Mouse (Mus musculus) limb, embryonic 13.5 days (tissue): Measurements from ENCODE around the gene Dcbld1. TPM values are rescaled to one million over a fixed set of nuclear protein-coding genes. Genes with fewer than 3 reads are reported as not detected.
"Not testable (repeated sequence)": the region's sequence is repeated elsewhere in the genome, so short reads cannot be mapped to it uniquely, and the experiment has no call there.

Experiments
- ATAC-seq: fragments of 200-750 bp; cut with Nextera tagmentation; 2 replicates; pipeline ENCODE4 v1.8.0; 2017; ENCODE audit warnings: low read depth, moderate number of reproducible peaks, moderate TSS enrichment; ENCODE audit not compliant: low FRiP score
- H3K27ac ChIP-seq: fragments of 300-500 bp; sonication (generic); 2 replicates; pipeline ENCODE4 v1.5.1; 2015; ENCODE audit warnings: inconsistent platforms, mild to moderate bottlenecking, moderate library complexity
- H3K27me3 ChIP-seq: fragments of 300-500 bp; sonication (generic); 2 replicates; pipeline ENCODE4 v1.6.1; 2015; ENCODE audit warnings: mild to moderate bottlenecking, inconsistent platforms
- H3K36me3 ChIP-seq: fragments of 300-500 bp; sonication (generic); 2 replicates; pipeline ENCODE4 v1.6.1; 2015; ENCODE audit warnings: inconsistent platforms, mild to moderate bottlenecking, moderate library complexity
- H3K4me1 ChIP-seq: fragments of 300-500 bp; sonication (generic); 2 replicates; pipeline ENCODE4 v1.6.1; 2015; ENCODE audit warnings: inconsistent platforms
- H3K4me2 ChIP-seq: fragments of 300-500 bp; sonication (generic); replicated peaks from 2 replicates; pipeline ENCODE4 v1.6.1; 2015; ENCODE audit warnings: inconsistent platforms, mild to moderate bottlenecking, moderate library complexity
- H3K4me3 ChIP-seq: fragments of 300-500 bp; sonication (generic); 2 replicates; pipeline ENCODE4 v1.5.1; 2015; ENCODE audit warnings: moderate library complexity, mild to moderate bottlenecking, inconsistent platforms
- H3K9ac ChIP-seq: fragments of 300-500 bp; sonication (generic); 2 replicates; pipeline ENCODE4 v1.6.1; 2015; ENCODE audit warnings: mild to moderate bottlenecking, inconsistent platforms
- H3K9me3 ChIP-seq: fragments of 300-500 bp; sonication (generic); 2 replicates; pipeline ENCODE4 v1.6.1; 2016; ENCODE audit warnings: inconsistent platforms
- WGBS: fragments of 180-500 bp; shearing (Covaris S2); methylation state at CpG from one replicate; pipeline ENCODE4 v1.1.7; 2015; 5-methylcytosine and 5-hydroxymethylcytosine counted together
- polyA plus RNA-seq: library from polyadenylated mRNA; unstranded; fragments of >200 nt; fragmentation: Nextera tagmentation; extraction: Ambion mirVana; gene quantifications from 2 replicates; pipeline ENCODE4 v1.2.1, GENCODE M21; 2015

The Dcbld1 gene
- polyA plus RNA-seq, 1 experiment from 2014 or later, result 22.0 TPM

GRCm38 (mm10) chr10:52331007-52331406, 97.6 kb downstream of the Dcbld1 start:
- ATAC-seq, result no peak
- no peak overlapping the region for H3K4me2 ChIP-seq
- no peak overlapping the region for H3K27ac ChIP-seq
- H3K27me3 ChIP-seq, result no peaks in the 10 kb centered on the region
- WGBS, result 4% methylated on average over 1 of the region's 1 CpGs
- H3K36me3 ChIP-seq, result peaks cover 10% of the 10 kb centered on the region
- H3K4me3 ChIP-seq, result no peak overlapping the region
- no peaks in the 10 kb centered on the region for H3K4me1 ChIP-seq
- no peak overlapping the region for H3K9ac ChIP-seq
- no peaks in the 10 kb centered on the region for H3K9me3 ChIP-seq

DNA sequence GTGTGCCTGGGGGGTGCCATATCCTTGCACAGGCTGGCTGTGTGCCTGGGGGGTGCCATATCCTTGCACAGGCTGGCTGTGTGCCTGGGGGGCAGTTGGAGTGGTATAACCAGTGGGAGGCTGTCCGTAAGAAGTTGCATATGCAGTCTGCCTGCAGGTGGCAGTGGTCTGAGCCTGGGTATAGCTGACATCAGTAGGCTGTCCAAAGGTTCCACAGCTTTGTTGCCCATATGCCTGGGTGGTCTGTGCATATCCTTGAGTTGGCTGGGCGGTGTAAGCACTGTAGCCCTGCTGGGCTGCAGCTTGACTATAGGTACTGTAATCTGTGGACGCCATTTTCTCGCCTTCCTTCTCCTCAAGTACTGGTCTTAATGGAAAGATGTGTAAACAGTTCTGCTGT, 109.9 kb downstream of the Dcbld1 start:
- H3K27me3 ChIP-seq, H3K27ac ChIP-seq, H3K9ac ChIP-seq, H3K9me3 ChIP-seq, H3K4me2 ChIP-seq, H3K4me1 ChIP-seq, ATAC-seq, H3K4me3 ChIP-seq: not testable (repeated sequence)
- 96% methylated on average over 4 of the region's 4 CpGs for WGBS
- peaks cover 72% of the 10 kb centered on the region for H3K36me3 ChIP-seq

DNA sequence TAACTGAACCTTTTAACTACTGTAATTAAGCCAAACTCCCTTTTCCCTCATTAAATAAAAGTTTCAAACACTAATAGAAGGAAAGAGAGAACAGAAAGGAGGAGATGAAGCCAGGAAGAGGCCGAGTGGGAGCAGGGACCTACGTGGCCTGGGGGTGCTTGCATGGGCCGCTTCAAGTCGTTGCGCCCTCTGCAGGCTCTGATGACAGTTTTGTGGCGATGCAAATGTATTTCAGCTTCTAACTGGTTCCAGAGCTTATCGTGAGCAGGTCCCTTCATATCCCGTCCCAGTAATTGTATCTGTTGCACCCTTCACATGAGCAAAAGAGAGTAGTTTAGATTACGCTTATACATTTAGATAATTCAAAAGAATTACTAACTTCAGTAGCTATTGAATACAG, 119.8 kb downstream of the Dcbld1 start:
- no peak for ATAC-seq
- no peaks in the 10 kb centered on the region for H3K9me3 ChIP-seq
- no peaks in the 10 kb centered on the region for H3K27me3 ChIP-seq
- H3K36me3 ChIP-seq, result peaks cover 43% of the 10 kb centered on the region
- H3K4me3 ChIP-seq, result no peak overlapping the region
- H3K4me2 ChIP-seq, result no peak overlapping the region
- H3K9ac ChIP-seq, result no peak overlapping the region
- H3K27ac ChIP-seq, result no peak overlapping the region
- whole genome bisulfite sequencing, result 77% methylated on average over 9 of the region's 9 CpGs
- no peaks in the 10 kb centered on the region for H3K4me1 ChIP-seq

GRCm38 (mm10) chr10:52358467-52358866, 125.0 kb downstream of the Dcbld1 start, which contains the start of gene Gm26741:
TSS of gene Gm26741 (plus strand) at chr10:52358767.
- Histone ChIP-seq H3K4me2 (no peak within 1 kb of the TSS), H3K9ac (no peak within 1 kb of the TSS), H3K9me3 (no peaks in the 10 kb centered on the region), H3K4me3 (no peak within 1 kb of the TSS), H3K27me3 (no peaks in the 10 kb centered on the region), H3K4me1 (no peaks in the 10 kb centered on the region), H3K27ac (no peak within 1 kb of the TSS), H3K36me3 (peaks cover 13% of the 10 kb centered on the region)
- WGBS, result 88% methylated on average over 2 of the region's 2 CpGs
- no peak for ATAC-seq

DNA sequence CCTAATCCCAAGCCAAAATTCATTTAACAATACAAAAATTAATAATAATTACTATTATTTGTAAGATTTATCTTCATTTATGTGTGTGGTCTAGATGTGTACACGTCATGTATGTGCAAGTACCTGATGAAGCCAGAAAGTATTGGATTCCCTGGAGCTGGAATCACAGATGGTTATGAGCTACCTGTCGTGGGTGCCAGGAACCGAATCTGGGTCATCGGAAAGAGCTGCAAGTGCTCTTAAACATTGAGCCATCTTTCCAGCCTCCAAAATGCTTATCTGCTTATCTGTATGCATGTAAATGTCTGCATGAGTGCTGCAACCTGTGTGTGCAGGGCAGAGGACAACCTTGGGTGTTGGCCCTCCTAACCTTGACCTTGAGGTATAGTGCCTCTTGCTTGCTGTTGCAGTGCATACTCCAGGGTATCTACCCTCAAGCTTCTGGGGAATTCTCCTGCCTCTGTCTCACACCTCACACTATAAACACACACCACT, 126.9 kb downstream of the Dcbld1 start:
- 92% methylated on average over 4 of the region's 4 CpGs for WGBS
- H3K4me2 ChIP-seq, result no peak overlapping the region
- H3K4me3 ChIP-seq, result no peak overlapping the region
- H3K9ac ChIP-seq, result no peak overlapping the region
- no peak for ATAC-seq
- H3K4me1 ChIP-seq, result no peaks in the 10 kb centered on the region
- H3K36me3 ChIP-seq, result peaks cover 13% of the 10 kb centered on the region
- H3K9me3 ChIP-seq, result no peaks in the 10 kb centered on the region
- H3K27ac ChIP-seq, result no peak overlapping the region
- no peaks in the 10 kb centered on the region for H3K27me3 ChIP-seq

GRCm38 (mm10) chr10:52360862-52361609, 127.6 kb downstream of the Dcbld1 start:
- 88% methylated on average over 9 of the region's 9 CpGs for WGBS
- Histone ChIP-seq H3K4me3 (no peak overlapping the region), H3K9me3 (no peaks in the 10 kb centered on the region), H3K27me3 (no peaks in the 10 kb centered on the region), H3K27ac (no peak overlapping the region), H3K36me3 (peaks cover 10% of the 10 kb centered on the region), H3K4me2 (no peak overlapping the region), H3K9ac (no peak overlapping the region), H3K4me1 (no peaks in the 10 kb centered on the region)
- no peak for ATAC-seq

DNA sequence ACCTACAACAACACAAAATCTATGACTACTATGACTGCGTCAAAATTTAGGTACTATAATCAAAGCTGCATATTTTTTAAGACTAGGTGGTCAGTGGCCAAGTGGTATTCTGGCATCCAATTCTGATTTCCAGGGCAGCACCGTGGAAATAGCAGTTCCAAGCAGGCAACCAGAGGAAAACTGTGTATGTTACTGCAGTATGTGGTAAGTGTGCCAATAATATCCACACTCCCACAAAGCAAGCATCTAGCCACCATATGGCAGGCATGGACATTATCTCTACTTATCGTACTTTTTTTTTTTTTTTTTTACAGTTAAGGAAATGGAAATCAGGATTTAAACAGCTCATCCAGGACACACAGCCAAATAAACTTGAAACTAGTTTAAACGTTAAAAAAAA, 135.0 kb downstream of the Dcbld1 start:
- Histone ChIP-seq H3K4me2 (no peak overlapping the region), H3K36me3 (0 out of 2 replicates have a peak, but pooled peaks cover 3% of the 10 kb centered on the region), H3K4me3 (no peak overlapping the region), H3K9me3 (no peaks in the 10 kb centered on the region), H3K27ac (no peak overlapping the region), H3K9ac (no peak overlapping the region), H3K4me1 (no peaks in the 10 kb centered on the region), H3K27me3 (no peaks in the 10 kb centered on the region)
- ATAC-seq, result no peak
- 89% methylated on average over 4 of the region's 4 CpGs for WGBS

Other genes with a start within 250 kb of the Dcbld1 start
- 31.1 and 31.9 TPM in 2 replicates for gene Vgll2, start 211.1 kb upstream of the Dcbld1 start, polyA plus RNA-seq
- gene Ros1, start 38.4 kb upstream of the Dcbld1 start, polyA plus RNA-seq, result not detected in 2 replicates
- gene Gm26741, start 125.1 kb downstream of the Dcbld1 start, polyA plus RNA-seq, result not detected in 2 replicates
- 20.0 and 21.9 TPM in 2 replicates for gene Gopc, start 148.5 kb downstream of the Dcbld1 start, polyA plus RNA-seq
- gene Nepn, start 155.4 kb downstream of the Dcbld1 start, polyA plus RNA-seq, result 0.13 TPM in 1 of 2 replicates, not detected in the other
- gene Nus1, start 183.9 kb downstream of the Dcbld1 start, polyA plus RNA-seq, result 16.3 and 17.4 TPM in 2 replicates